Mouse (Mus musculus): ENCODE measurements at regions not wholly inside any gene's neighbourhood (a gene's known extent, or its start where the extent isn't known, plus 50 kb on each side); places are given as distances from the start of the nearest gene placed in this dataset.

DNA sequence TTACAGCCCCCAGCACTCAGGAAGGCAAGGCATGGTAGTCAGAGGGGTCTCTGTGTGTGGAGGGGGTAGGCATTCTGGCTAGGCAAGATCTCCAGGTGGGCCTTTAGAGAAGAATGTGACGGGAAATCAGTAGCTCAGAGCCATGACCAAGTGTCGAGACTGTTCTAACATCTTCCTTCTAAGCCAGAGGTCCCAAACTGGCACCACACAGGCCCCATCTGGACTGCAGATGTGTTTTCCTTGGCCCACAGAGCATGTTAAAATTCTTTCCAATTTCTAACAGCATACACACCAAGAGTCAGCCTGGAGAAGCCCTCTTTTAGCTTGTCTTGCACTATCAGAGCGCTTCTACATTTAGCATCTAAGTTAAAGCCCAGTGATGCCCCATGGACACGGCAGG, 241.5 kb downstream of the Gm765 start:
- TF ChIP-seq POLR2A (IDR thresholded peaks at IDR 0.05; ENCODE audit: low read depth, low read length), result no peak
- no peak for TF ChIP-seq CTCF (IDR thresholded peaks at IDR 0.05; ENCODE audit: extremely low read depth, insufficient read length, insufficient replicate concordance, low read depth, low read length)
